Mouse (Mus musculus): ENCODE results near the gene Rapgef4.
A peak's percentile ranks its signal among the peaks of the same experiment; 100 is the strongest.

Rapgef4 gene

GRCm38 (mm10) chr2:72241714-72242472 is 260.9 kb downstream of the Rapgef4 start:
- peak; percentile 37 for DNase-seq

- DNase-seq = no peak
Observed at GRCm38 (mm10) chr2:72242910-72243675, 262.1 kb downstream of the Rapgef4 start.

GRCm38 (mm10) chr2:72245631-72246030 is 264.6 kb downstream of the Rapgef4 start:
- DNase-seq = no peak

- DNase-seq = no peak
Observed at GRCm38 (mm10) chr2:72246376-72246775, 265.3 kb downstream of the Rapgef4 start.

GRCm38 (mm10) chr2:72247819-72248218 is 266.8 kb downstream of the Rapgef4 start:
- DNase-seq = no peak

- no peak for DNase-seq
Observed at GRCm38 (mm10) chr2:72252510-72253505, 271.8 kb downstream of the Rapgef4 start.

- DNase-seq = no peak
Observed at GRCm38 (mm10) chr2:72253882-72254281, 272.8 kb downstream of the Rapgef4 start.

- peak; percentile 76 for DNase-seq
Observed at GRCm38 (mm10) chr2:72254813-72255582, 274.0 kb downstream of the Rapgef4 start.

- no peak for DNase-seq
Observed at GRCm38 (mm10) chr2:72260704-72261103, 279.7 kb downstream of the Rapgef4 start.

- no peak for DNase-seq
Observed at GRCm38 (mm10) chr2:72262814-72263480, 281.9 kb downstream of the Rapgef4 start.

GRCm38 (mm10) chr2:72267390-72267789 is 286.4 kb downstream of the Rapgef4 start:
- DNase-seq = no peak

- no peak for DNase-seq
Observed at GRCm38 (mm10) chr2:72269651-72270341, 288.8 kb downstream of the Rapgef4 start.

GRCm38 (mm10) chr2:72278247-72278873 is 297.3 kb downstream of the Rapgef4 start:
- DNase-seq = no peak

GRCm38 (mm10) chr2:72280524-72280923 is 299.5 kb downstream of the Rapgef4 start:
- DNase-seq = no peak

GRCm38 (mm10) chr2:72281971-72282370 is 300.9 kb downstream of the Rapgef4 start:
- no peak for DNase-seq

- no peak for DNase-seq
Observed at GRCm38 (mm10) chr2:72282733-72283132, 301.7 kb downstream of the Rapgef4 start.

- DNase-seq = no peak
Observed at GRCm38 (mm10) chr2:72284689-72285088, 303.6 kb downstream of the Rapgef4 start.

- peak; percentile 81 for DNase-seq
Observed at GRCm38 (mm10) chr2:72285256-72285887, 304.3 kb downstream of the Rapgef4 start, which contains the start of gene Map3k20. TSS of gene Map3k20 (plus strand) at chr2:72285637.

GRCm38 (mm10) chr2:72285888-72286661 is 305.0 kb downstream of the Rapgef4 start:
- peak; percentile 53 for DNase-seq

Measured in retina, postnatal 1 day (tissue).